Mouse (Mus musculus) myocyte (in vitro differentiated cells): ENCODE results near the gene Tanc2.

Experiments used
- MAX ChIP-seq: IDR thresholded peaks from one replicate; pipeline ENCODE4 v1.6.1; 2011; ENCODE audit warnings: low read depth, mild to moderate bottlenecking, control low read depth
- POLR2A ChIP-seq: IDR thresholded peaks from one replicate; pipeline ENCODE4 v1.6.1; 2011; ENCODE audit warnings: low read depth, mild to moderate bottlenecking, control low read depth, moderate library complexity; ENCODE audit not compliant: insufficient read length
- POLR2AphosphoS2 ChIP-seq: IDR thresholded peaks from one replicate; pipeline ENCODE4 v1.6.1; 2011; ENCODE audit warnings: low read depth, control low read depth; ENCODE audit not compliant: insufficient read length

GRCm38 (mm10) chr11:105855504-105855903 is 265.7 kb downstream of the Tanc2 start:
- no peak for TF ChIP-seq MAX
- TF ChIP-seq POLR2AphosphoS2: no peak
- no peak for TF ChIP-seq POLR2A
